9 mouse cellular contexts compared by ENCODE assay signal in the genomic region with DNA sequence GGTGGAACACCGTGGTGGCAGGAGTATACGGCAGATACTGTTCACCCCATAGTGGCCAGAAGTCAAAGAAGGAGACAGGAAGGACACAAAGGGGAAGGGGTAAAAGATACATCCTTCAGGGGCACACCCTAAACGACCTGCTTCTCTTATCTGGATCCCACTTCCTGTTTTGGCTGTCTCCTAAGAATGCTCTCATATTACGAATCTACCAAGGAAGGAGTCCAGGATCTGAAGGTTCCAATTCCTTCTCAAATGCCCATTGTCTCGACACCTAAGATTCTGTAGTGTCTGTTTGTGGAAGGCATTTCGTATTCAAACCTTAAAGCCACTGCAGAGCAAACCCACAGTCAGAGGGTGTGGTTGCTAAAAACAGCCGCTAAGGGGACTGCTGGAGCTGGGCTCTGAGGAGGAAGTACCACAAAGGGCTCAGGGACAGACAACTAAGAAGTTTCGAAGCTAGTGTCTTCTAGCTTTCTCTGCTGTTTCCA. TPM values are rescaled to one million over a fixed set of nuclear protein-coding genes. Genes with fewer than 3 reads are reported as not detected.
A peak's percentile ranks its signal among the peaks of the same experiment; 100 is the strongest.
DNase-seq lines count a peak whose midpoint lies in the region; ATAC-seq and TF ChIP-seq lines count a peak whose summit lies in the region.
"Had no signal": no experiment of that assay in that cellular context is flagged by ENCODE, and none has a peak within 500 bp of the region (broad histone marks: within the 10 kb centered on the region; RNA-seq: fewer than 3 reads in every experiment).

No protein-coding gene starts in this region.

- DNase-seq in A20 (ENCODE audit: low read depth, low spot score) (peak; percentile 89), R1 (ENCODE audit: low read depth, low spot score) (peak; percentile 85)
- DNase-seq in lung, postnatal 25 days (ENCODE audit: low spot score): peak; percentile 71
- DNase-seq in thymus, adult 2 months: peak; percentile 73
- DNase-seq in cerebellum, adult 9-11 months: no peak
- DNase-seq in right cerebral cortex, postnatal 4 days: no peak
- no peak for DNase-seq in kidney, postnatal 25 days

- no peak overlapping the region for H3K27ac ChIP-seq in heart, embryonic 12.5 days (ENCODE audit: poor library complexity, severe bottlenecking)
- peak overlapping the region; percentile 96 for H3K27ac ChIP-seq in thymus, adult 2 months (ENCODE audit: control insufficient read depth, insufficient read depth, low read length)
- H3K27ac ChIP-seq: neural tube, embryonic 12.5 days had no signal

- H3K4me1 ChIP-seq in heart, embryonic 12.5 days (replicated peaks): peaks cover 16% of the 10 kb centered on the region
- H3K4me1 ChIP-seq in thymus, adult 2 months (replicated peaks; ENCODE audit: control insufficient read depth, insufficient read depth, low read length): peaks cover 41% of the 10 kb centered on the region

- no peaks in the 10 kb centered on the region for H3K36me3 ChIP-seq in heart, embryonic 12.5 days
- no peaks in the 10 kb centered on the region for H3K36me3 ChIP-seq in thymus, adult 2 months (ENCODE audit: control insufficient read depth, insufficient read depth, low read length)
- H3K36me3 ChIP-seq: neural tube, embryonic 12.5 days had no signal

- H3K4me3 ChIP-seq in heart, embryonic 12.5 days: no peak overlapping the region
- no peak overlapping the region for H3K4me3 ChIP-seq in thymus, adult 2 months (ENCODE audit: control insufficient read depth, insufficient read depth, low read length)
- H3K4me3 ChIP-seq: neural tube, embryonic 12.5 days had no signal

- TF ChIP-seq CTCF in thymus, adult 2 months (IDR thresholded peaks at IDR 0.05; ENCODE audit: borderline replicate concordance, control insufficient read depth, extremely low read depth, insufficient read depth, low read length, poor library complexity): no peak

- TF ChIP-seq POLR2A in thymus, adult 2 months (IDR thresholded peaks at IDR 0.05; ENCODE audit: control insufficient read depth, extremely low read depth, insufficient read depth, low read length, poor library complexity): no peak

- peak overlapping the region; percentile 13 for H3K4me2 ChIP-seq in heart, embryonic 12.5 days
- H3K4me2 ChIP-seq: neural tube, embryonic 12.5 days had no signal

- ATAC-seq in heart, embryonic 12.5 days (ENCODE audit: insufficient number of reproducible peaks, low FRiP score): no peak

- 20% methylated on average over 8 of the region's 8 CpGs for WGBS in heart, embryonic 12.5 days
- under 1% methylated on average over 8 of the region's 8 CpGs for whole genome bisulfite sequencing in thymus, adult 2 months

- H3K27me3 ChIP-seq in heart, embryonic 12.5 days (replicated peaks): no peaks in the 10 kb centered on the region
- no peaks in the 10 kb centered on the region for H3K27me3 ChIP-seq in thymus, adult 2 months (ENCODE audit: control insufficient read depth, insufficient read depth, low read length)
- H3K27me3 ChIP-seq: neural tube, embryonic 12.5 days had no signal

- 0 out of 2 replicates have a peak, but pooled peaks cover 3% of the 10 kb centered on the region for H3K9me3 ChIP-seq in heart, embryonic 12.5 days (replicated peaks)
- H3K9me3 ChIP-seq: neural tube, embryonic 12.5 days had no signal

- H3K9ac ChIP-seq in heart, embryonic 12.5 days: no peak overlapping the region
- H3K9ac ChIP-seq: neural tube, embryonic 12.5 days had no signal

RNA-seq across cellular contexts. Expression of gene Ccr1, which starts 39.7 kb away (rescaled TPM):
- 0.50 and 0.98 TPM in 2 replicates for polyA plus RNA-seq in heart, embryonic 12.5 days (2016; fragmentation: Nextera tagmentation; extraction: Ambion mirVana)
- 1.3 and 1.8 TPM in 2 replicates for polyA plus RNA-seq in thymus, adult 2 months (2012; rRNA removed)

RNA-seq across cellular contexts. Expression of gene Ccr1l1, which starts 49.4 kb away (rescaled TPM):
- polyA plus RNA-seq in heart, embryonic 12.5 days (2016; fragmentation: Nextera tagmentation; extraction: Ambion mirVana): not detected in 2 replicates
- polyA plus RNA-seq in thymus, adult 2 months (2012; rRNA removed): 0.22 TPM in 1 of 2 replicates, not detected in the other
- polyA plus RNA-seq: neural tube, embryonic 12.5 days had no signal

Comparison
In these comparisons a context has a peak if more than half of its experiments do, and no peak if none do; other contexts are left out.
1. DNase-seq: peak in A20 (single experiment), R1 (single experiment), lung, postnatal 25 days (single experiment) and thymus, adult 2 months (single experiment); none in cerebellum, adult 9-11 months (single experiment), right cerebral cortex, postnatal 4 days (single experiment) and kidney, postnatal 25 days (0 of 2).